Mouse (Mus musculus): ENCODE data around the gene Nit2.
"Not testable (repeated sequence)": the region's sequence is repeated elsewhere in the genome, so short reads cannot be mapped to it uniquely, and the experiment has no call there.

Nit2 gene

GRCm38 (mm10) chr16:57166611-57167513 is at the start of gene Nit2:
TSS of gene Nit2 (minus strand) at chr16:57167341.
- DNase-seq (ENCODE audit: low read depth, low spot score) = peak; percentile 93

GRCm38 (mm10) chr16:57215957-57216356 is 48.8 kb upstream of the Nit2 start:
- no peak for DNase-seq (ENCODE audit: low read depth, low spot score)

- DNase-seq (ENCODE audit: low read depth, low spot score) = peak; percentile 71
Measured at GRCm38 (mm10) chr16:57211037-57211436, 43.9 kb upstream of the Nit2 start.

DNA sequence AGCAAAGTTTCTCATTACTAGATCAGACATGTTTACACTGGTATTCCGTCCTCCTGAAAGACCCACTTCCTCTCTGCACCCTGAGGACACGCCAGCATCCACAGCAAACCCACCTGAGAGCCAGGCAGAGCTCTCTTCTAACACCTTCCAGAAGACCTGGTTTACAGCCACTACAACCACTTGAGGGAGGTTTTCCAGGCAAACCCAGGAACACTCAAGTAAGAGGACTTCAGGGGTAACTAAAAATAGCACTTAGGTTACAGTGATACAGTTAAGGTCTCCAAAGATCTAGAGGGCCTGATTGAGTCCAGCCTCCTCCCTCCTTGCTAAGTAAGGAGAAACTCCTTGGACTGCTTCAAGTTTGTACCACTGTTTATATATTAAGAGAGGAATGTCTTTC is 41.2 kb upstream of the Nit2 start:
- DNase-seq (ENCODE audit: low read depth, low spot score) = no peak

- no peak for DNase-seq (ENCODE audit: low read depth, low spot score)
Measured at GRCm38 (mm10) chr16:57197281-57197680, 30.1 kb upstream of the Nit2 start.

DNA sequence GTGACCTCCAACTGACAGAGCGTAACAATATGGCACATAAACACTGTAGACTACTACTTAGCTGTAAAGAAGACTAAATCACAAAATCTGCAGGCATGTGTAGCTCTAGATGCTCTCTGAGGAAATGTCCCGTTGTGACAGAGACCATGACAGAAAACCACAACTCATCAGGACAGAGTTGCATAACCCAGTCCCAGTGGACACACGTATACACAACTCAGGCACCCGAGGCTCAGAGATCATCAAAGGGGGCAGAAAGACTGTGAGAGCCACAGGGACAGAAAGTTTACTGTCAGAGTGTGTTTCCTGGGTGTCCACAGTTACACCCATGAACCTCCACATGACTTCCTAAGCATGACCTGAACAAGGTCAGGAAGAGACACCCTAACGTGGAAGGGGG is 29.4 kb upstream of the Nit2 start:
- no peak for DNase-seq (ENCODE audit: low read depth, low spot score)

DNA sequence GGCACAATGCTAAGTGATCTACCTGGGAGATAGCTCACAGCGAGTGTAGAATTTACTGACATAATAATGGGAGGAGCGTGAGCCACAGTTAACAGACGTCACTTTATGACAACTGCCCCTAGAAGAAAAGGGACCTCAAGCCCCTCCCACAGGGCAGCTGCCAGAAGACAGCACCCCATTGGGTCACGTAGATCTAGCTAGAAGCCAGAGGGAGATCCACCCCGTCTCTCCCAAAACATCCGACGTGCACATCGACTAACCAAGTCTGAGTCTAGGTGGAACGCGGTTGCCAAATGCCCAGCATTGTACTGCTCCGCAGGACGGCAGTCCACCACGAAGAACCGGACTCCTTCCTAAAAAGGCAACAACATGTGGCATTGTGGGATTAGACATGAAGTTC is 24.1 kb upstream of the Nit2 start:
- no peak for DNase-seq (ENCODE audit: low read depth, low spot score)

GRCm38 (mm10) chr16:57190390-57190789 is 23.2 kb upstream of the Nit2 start:
- DNase-seq (ENCODE audit: low read depth, low spot score) = no peak

DNA sequence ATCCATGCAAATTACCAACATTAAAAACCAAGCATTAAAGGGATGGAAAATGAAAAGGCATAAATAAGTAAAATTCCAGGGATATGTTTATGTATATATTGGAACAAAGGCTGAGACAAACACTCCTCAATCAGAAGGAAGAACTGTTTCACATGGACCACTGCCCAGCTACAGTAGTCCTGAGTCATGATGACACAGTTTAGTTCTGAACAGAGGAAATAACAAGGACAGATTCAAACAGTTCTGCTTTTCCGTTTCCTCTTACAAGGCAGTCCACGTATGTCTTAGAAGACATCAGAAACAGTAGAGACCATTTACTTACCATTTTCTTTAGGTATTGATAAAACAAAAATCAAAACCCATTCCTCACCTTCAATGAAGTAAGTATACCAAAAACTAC is 22.4 kb upstream of the Nit2 start:
- peak; percentile 51 for DNase-seq (ENCODE audit: low read depth, low spot score)

DNA sequence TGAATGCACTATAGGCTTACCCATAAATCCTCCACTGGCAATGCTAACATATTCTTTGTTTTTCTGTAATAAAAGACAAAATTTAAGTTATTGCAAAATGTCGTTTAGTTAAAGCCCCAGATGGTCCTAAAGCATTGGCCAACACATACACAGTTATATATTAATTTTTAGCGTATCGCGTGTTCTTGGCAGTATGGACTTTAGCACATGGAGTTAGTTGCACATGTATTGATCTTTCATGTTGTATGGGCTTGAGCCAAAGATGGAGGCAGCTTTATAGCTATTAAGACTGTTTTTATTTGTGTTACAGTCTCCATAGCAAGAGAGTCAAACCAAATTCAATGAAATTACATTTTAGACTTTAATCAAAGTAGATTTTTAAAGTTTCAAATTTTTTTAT is 19.5 kb upstream of the Nit2 start:
- no peak for DNase-seq (ENCODE audit: low read depth, low spot score)

DNA sequence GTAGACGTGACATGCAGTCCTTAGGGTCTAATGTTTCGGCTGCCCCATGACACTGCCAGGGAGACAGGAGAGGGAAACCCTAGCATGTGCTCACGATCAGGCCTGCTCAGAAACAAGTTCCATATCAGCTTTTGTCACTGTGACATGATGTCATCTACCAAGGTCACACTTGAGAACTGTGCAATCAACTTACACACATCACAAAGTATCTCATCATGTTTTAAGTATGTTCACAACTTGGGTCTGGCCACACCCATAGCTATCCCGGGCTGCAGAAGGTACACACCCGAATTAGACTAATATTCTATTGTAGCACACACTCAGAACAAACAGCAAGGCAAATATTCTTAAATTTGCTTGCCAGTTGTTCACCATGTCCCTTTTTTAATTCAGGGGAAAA is 14.9 kb upstream of the Nit2 start:
- DNase-seq (ENCODE audit: low read depth, low spot score) = no peak

- DNase-seq (ENCODE audit: low read depth, low spot score) = peak; percentile 72
Measured at GRCm38 (mm10) chr16:57181180-57181579, 14.0 kb upstream of the Nit2 start.

GRCm38 (mm10) chr16:57177664-57178063 is 10.5 kb upstream of the Nit2 start:
- no peak for DNase-seq (ENCODE audit: low read depth, low spot score)

- DNase-seq (ENCODE audit: low read depth, low spot score) = peak; percentile 75
Measured at GRCm38 (mm10) chr16:57177254-57177653, 10.1 kb upstream of the Nit2 start.

GRCm38 (mm10) chr16:57176276-57176675 is 9.1 kb upstream of the Nit2 start:
- peak; percentile 84 for DNase-seq (ENCODE audit: low read depth, low spot score)

DNA sequence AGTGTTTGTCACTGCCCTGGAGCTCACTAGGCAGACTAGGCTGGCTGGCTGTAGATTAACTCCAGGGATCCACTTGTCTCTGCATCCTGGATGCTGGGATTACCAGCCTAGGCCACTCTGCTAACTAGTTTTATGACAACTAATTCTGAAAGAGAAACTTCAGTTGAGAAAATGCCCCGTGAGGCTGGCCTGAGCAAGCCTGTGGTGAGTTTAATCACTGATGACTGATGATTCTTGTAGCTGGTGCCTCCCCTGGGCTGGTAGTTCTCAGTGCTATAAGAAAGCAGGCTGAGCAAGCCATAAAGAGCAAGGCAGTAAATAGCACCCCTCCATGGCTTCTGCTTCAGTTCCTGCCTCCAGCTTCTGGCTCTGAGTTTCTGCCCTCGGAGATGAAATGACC is 8.6 kb upstream of the Nit2 start:
- no peak for DNase-seq (ENCODE audit: low read depth, low spot score)

DNA sequence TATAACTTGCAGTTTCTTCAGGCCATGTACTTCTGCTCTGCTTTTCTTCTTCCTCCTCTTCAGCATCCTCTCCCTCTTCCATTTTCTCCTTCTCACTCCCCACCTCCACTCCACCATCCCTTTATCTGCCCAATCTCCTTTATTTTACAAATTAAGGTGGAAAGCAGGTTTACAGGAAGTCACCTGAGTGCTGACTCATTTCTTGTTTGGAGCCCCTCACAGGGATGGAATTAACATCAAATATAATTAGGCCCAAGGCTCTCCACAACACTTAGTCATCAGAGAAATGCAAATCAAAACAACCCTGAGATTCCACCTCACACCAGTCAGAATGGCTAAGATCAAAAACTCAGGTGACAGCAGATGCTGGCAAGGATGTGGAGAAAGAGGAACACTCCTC is 7.3 kb upstream of the Nit2 start:
- DNase-seq (ENCODE audit: low read depth, low spot score) = not testable (repeated sequence)

- peak; percentile 67 for DNase-seq (ENCODE audit: low read depth, low spot score)
Measured at GRCm38 (mm10) chr16:57171570-57171969, 4.4 kb upstream of the Nit2 start.

- no peak for DNase-seq (ENCODE audit: low read depth, low spot score)
Measured at GRCm38 (mm10) chr16:57171161-57171560, 4.0 kb upstream of the Nit2 start.

DNA sequence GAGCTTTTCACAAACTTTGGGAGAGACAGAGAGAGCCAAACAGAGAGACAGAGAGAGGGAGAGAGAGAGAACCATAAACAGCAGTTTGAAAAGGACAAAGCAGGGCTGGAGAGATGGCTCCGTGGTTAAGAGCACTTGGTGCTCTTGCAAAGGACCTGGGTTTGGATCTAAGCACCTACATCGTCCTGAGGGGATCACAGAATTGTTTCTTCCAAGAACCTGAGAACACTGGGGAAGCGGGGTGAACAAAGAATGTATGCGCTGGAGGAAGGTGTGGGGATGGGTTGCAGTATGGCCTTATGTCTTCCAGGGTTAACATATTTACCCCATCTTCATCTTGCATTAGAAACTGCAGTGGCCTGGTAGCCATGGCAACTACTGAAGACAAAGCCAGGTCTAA is 1.1 kb upstream of the Nit2 start:
- DNase-seq (ENCODE audit: low read depth, low spot score) = no peak

DNA sequence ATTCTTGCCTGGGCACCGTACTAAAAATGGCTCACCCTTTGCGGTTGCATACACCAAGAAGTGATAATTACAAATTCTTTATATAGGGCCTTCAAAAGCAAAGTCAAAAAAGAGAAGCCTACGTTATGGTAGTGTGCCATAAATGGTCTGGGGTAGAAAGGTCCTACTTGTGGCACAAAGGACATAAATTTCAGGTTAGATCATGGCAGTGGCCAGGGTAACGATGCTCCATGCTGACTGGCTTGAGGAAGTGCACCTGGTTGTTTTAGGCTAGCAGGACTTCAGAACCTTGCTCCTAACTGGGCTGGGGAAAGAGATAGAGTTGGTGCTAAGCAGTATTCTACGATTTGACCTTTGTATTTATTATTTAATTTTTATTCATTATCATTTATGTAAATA is 372 bp upstream of the Nit2 start:
- no peak for DNase-seq (ENCODE audit: low read depth, low spot score)

DNA sequence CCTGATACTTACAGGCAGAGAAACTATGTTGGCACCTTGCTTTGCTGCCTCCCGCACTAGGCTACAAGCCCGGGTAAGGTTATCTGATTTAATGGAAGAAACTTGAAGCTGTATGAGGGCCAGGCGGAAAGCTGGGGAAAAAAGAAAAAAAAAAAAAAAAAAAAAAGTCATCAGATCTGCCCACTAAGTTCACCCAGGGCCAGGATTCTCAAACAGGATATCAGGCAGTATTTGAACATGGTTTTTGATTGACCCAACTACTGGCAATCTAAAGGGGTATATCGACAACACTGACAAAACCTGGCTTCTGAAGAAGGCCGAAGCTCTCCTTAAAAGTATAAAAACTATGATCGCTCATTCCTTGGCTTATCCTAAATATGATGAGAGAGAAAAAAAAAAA is 1.1 kb downstream of the Nit2 start:
- DNase-seq (ENCODE audit: low read depth, low spot score) = no peak

DNA sequence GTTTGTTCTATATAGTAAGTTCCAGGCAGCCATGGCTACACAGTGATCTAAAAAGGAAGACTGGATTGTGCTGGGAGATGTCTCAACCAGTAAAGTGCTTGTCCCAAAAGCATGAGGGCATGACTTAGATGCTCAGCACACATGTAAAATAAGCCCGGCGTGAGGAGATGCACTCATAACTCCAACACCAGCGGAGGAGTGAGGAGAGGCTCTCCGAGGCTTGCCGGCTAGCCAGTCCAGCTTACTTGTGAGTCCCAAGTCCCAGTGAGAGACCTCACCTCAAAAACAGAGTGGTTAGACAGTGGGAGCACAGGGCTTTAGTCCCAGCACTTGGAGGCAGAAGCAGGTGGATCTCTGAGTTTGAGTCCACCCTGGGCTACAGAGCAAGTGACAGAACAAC is 2.0 kb downstream of the Nit2 start:
- DNase-seq (ENCODE audit: low read depth, low spot score) = no peak

DNA sequence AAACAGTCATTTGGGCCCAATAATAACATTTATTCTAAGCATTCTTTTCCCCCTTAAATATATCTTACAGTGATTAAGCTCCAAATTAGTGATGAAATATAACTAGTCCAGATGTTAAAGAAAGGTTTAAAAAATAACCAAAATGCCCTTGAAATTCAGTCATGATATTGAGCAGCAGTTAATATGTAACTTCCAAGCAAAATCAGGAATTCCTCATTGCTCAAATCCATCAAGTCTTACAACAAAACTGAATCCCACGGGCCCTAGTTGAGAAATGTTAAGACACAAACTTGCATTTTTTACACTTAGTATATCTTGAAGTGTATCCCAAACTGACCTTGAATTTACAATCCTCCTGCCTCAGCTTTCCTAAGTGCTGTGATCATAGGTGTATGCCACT is 3.4 kb downstream of the Nit2 start:
- DNase-seq (ENCODE audit: low read depth, low spot score) = no peak
